11 mouse cellular contexts compared by ENCODE assay signal in genomic region chr5:37967106-37967913, GRCm38 (mm10).
DNase-seq lines count a peak whose midpoint lies in the region; ATAC-seq lines count a peak whose summit lies in the region.
"Had no signal": no experiment of that assay in that cellular context is flagged by ENCODE, and none has a peak within 500 bp of the region (broad histone marks: within the 10 kb centered on the region; RNA-seq: fewer than 3 reads in every experiment).

No protein-coding gene starts in this region.

- H3K27ac ChIP-seq in heart, embryonic 14.5 days (replicated peaks in 1 of 2; ENCODE audit: control insufficient read depth in 1 of 2, insufficient read depth in 1 of 2, low read depth in 2 of 2, low read length in 2 of 2): no peak overlapping the region
- H3K27ac ChIP-seq in midbrain, embryonic 11.5 days (ENCODE audit: low read depth, low read length): no peak overlapping the region
- no peak overlapping the region for H3K27ac ChIP-seq in midbrain, embryonic 16.5 days (ENCODE audit: low read length)
- no peak overlapping the region for H3K27ac ChIP-seq in intestine, embryonic 15.5 days
- H3K27ac ChIP-seq: hindbrain, postnatal 0 days had no signal

- no peaks in the 10 kb centered on the region for H3K9me3 ChIP-seq in heart, embryonic 14.5 days (ENCODE audit: control insufficient read depth, low read length)
- H3K9me3 ChIP-seq in midbrain, embryonic 11.5 days (ENCODE audit: control insufficient read depth, low read length): no peaks in the 10 kb centered on the region; the same call in 1 of the 2 replicates
- no peaks in the 10 kb centered on the region for H3K9me3 ChIP-seq in midbrain, embryonic 16.5 days (replicated peaks; ENCODE audit: control insufficient read depth, low read length, poor library complexity, severe bottlenecking)
- H3K9me3 ChIP-seq in intestine, embryonic 15.5 days: no peaks in the 10 kb centered on the region

- H3K9ac ChIP-seq in heart, embryonic 14.5 days (ENCODE audit: low read length): no peak overlapping the region
- no peak overlapping the region for H3K9ac ChIP-seq in midbrain, embryonic 11.5 days (ENCODE audit: low read length)
- H3K9ac ChIP-seq in midbrain, embryonic 16.5 days (ENCODE audit: low read depth, low read length): no peak overlapping the region
- H3K9ac ChIP-seq in intestine, embryonic 15.5 days: no peak overlapping the region

- H3K4me2 ChIP-seq in heart, embryonic 14.5 days (ENCODE audit: low read length): peak overlapping the region; percentile 52
- 0 out of 2 replicates have a peak overlapping the region, but pooled peaks have one; percentile 10 for H3K4me2 ChIP-seq in midbrain, embryonic 11.5 days
- H3K4me2 ChIP-seq in midbrain, embryonic 16.5 days (ENCODE audit: low read length): no peak overlapping the region
- H3K4me2 ChIP-seq in intestine, embryonic 15.5 days (replicated peaks): peak overlapping the region; percentile 30

- no peak for ATAC-seq in heart, embryonic 14.5 days (ENCODE audit: insufficient number of reproducible peaks, insufficient read depth, low FRiP score, low read depth)
- no peak for ATAC-seq in midbrain, embryonic 11.5 days (ENCODE audit: low FRiP score)
- no peak for ATAC-seq in midbrain, embryonic 16.5 days
- ATAC-seq in intestine, embryonic 15.5 days: peak; percentile 10; the same call in 1 of the 2 replicates
- ATAC-seq in megakaryocyte, adult 5-6 weeks (ENCODE audit: poor library complexity, severe bottlenecking): no peak
- ATAC-seq: hindbrain, postnatal 0 days had no signal

- 11% methylated on average over 23 of the region's 23 CpGs for WGBS in heart, embryonic 14.5 days
- WGBS in midbrain, embryonic 11.5 days: 4% methylated on average over 23 of the region's 23 CpGs
- 7% methylated on average over 23 of the region's 23 CpGs for WGBS in midbrain, embryonic 16.5 days
- WGBS in intestine, embryonic 15.5 days: 13% methylated on average over 23 of the region's 23 CpGs

- peak overlapping the region in 1 of 2 experiments; percentile 14; a peak in 2 of 4 replicates for H3K4me3 ChIP-seq in heart, embryonic 14.5 days (ENCODE audit: control insufficient read depth in 1 of 2, insufficient read depth in 1 of 2, low read depth in 1 of 2, low read length in 2 of 2)
- no peak overlapping the region for H3K4me3 ChIP-seq in midbrain, embryonic 11.5 days (ENCODE audit: low read depth, low read length)
- no peak overlapping the region for H3K4me3 ChIP-seq in midbrain, embryonic 16.5 days (ENCODE audit: low read depth, low read length)
- H3K4me3 ChIP-seq in intestine, embryonic 15.5 days (replicated peaks): no peak overlapping the region

- no peaks in the 10 kb centered on the region for H3K36me3 ChIP-seq in heart, embryonic 14.5 days (ENCODE audit: control insufficient read depth, insufficient read depth, low read length)
- no peaks in the 10 kb centered on the region for H3K36me3 ChIP-seq in midbrain, embryonic 11.5 days (ENCODE audit: control insufficient read depth, insufficient read depth, low read length)
- H3K36me3 ChIP-seq in midbrain, embryonic 16.5 days (ENCODE audit: control insufficient read depth, insufficient read depth, low read length): no peaks in the 10 kb centered on the region
- no peaks in the 10 kb centered on the region for H3K36me3 ChIP-seq in intestine, embryonic 15.5 days

- H3K27me3 ChIP-seq in heart, embryonic 14.5 days (ENCODE audit: control insufficient read depth, insufficient read depth, low read length): peaks cover 53% of the 10 kb centered on the region
- peaks cover 34% of the 10 kb centered on the region for H3K27me3 ChIP-seq in midbrain, embryonic 11.5 days (ENCODE audit: control insufficient read depth, insufficient read depth, low read length)
- H3K27me3 ChIP-seq in midbrain, embryonic 16.5 days (ENCODE audit: control insufficient read depth, insufficient read depth, low read depth, low read length): peaks cover 42% of the 10 kb centered on the region
- H3K27me3 ChIP-seq in intestine, embryonic 15.5 days (replicated peaks): peaks cover 22% of the 10 kb centered on the region

- H3K4me1 ChIP-seq in heart, embryonic 14.5 days (ENCODE audit: control insufficient read depth in 2 of 2, insufficient read depth in 2 of 2, low read length in 2 of 2): peaks cover 2 to 9% of the 10 kb centered on the region in 2 experiments; a peak in 2 of 4 replicates
- H3K4me1 ChIP-seq in midbrain, embryonic 11.5 days (ENCODE audit: control insufficient read depth, insufficient read depth, low read length): peaks cover 10% of the 10 kb centered on the region; the same call in 1 of the 2 replicates
- H3K4me1 ChIP-seq in midbrain, embryonic 16.5 days (ENCODE audit: control insufficient read depth, insufficient read depth, low read length): peaks cover 12% of the 10 kb centered on the region; the same call in 1 of the 2 replicates
- peaks cover 9% of the 10 kb centered on the region; the same call in 1 of the 2 replicates for H3K4me1 ChIP-seq in intestine, embryonic 15.5 days (replicated peaks)

- DNase-seq in heart, adult 9 months (ENCODE audit: low spot score in 2 of 2): no peak
- peak; percentile 92 for DNase-seq in midbrain, embryonic 11.5 days (ENCODE audit: low spot score, missing footprints)
- DNase-seq in retina, postnatal 1 day: peak; percentile 23
- DNase-seq in adrenal gland, adult 8-10 months: no peak
- DNase-seq: lung, adult 18-20 months; right cerebral cortex, postnatal 25 days had no signal

Comparison
In these comparisons a context has a peak if more than half of its experiments do, and no peak if none do; other contexts are left out.
1. DNase-seq: peak in midbrain, embryonic 11.5 days (single experiment) and retina, postnatal 1 day (single experiment); none in heart, adult 9 months (0 of 2) and adrenal gland, adult 8-10 months (single experiment).